ENCODE assay signal across 15 mouse cellular contexts in the genomic region with DNA sequence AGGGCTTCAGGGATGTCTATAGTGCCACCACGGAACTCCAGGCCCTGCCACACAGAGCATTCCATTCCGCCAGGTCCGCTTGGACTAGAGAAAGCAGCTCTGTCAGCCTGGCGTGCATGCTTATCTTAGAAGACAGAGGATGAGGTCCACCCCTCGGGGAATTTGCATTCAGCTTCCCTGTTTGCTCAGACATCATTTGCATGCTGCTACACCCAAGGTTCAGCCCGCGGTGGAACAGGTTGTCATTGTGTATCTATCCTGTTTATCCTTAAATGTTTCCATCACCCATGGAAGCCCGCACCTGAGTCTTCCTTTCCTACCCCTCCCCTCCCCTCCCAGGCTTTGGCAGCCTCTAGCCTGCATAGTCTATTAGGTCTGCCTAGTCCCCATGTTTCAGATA. TPM values are rescaled to one million over a fixed set of nuclear protein-coding genes. Genes with fewer than 3 reads are reported as not detected.
A peak's percentile ranks its signal among the peaks of the same experiment; 100 is the strongest.
DNase-seq lines count a peak whose midpoint lies in the region; ATAC-seq and TF ChIP-seq lines count a peak whose summit lies in the region.
"Had no signal": no experiment of that assay in that cellular context is flagged by ENCODE, and none has a peak within 500 bp of the region (broad histone marks: within the 10 kb centered on the region; RNA-seq: fewer than 3 reads in every experiment).

No protein-coding gene starts in this region.

- TF ChIP-seq EP300 in MEL (IDR thresholded peaks at IDR 0.05; ENCODE audit: low read depth in 1 of 2, low read length in 2 of 2), result no peak

- H3K27me3 ChIP-seq in hindbrain, embryonic 13.5 days, result no peaks in the 10 kb centered on the region
- no peaks in the 10 kb centered on the region for H3K27me3 ChIP-seq in hindbrain, embryonic 16.5 days (replicated peaks; ENCODE audit: control insufficient read depth, insufficient read depth, low read length)
- H3K27me3 ChIP-seq in MEL (ENCODE audit: control insufficient read depth in 1 of 2, insufficient read depth in 2 of 2, low read length in 2 of 2), result no peaks in the 10 kb centered on the region
- peaks cover 5% of the 10 kb centered on the region for H3K27me3 ChIP-seq in limb, embryonic 10.5 days (ENCODE audit: low read depth, poor library complexity, severe bottlenecking)
- H3K27me3 ChIP-seq: hindbrain, embryonic 15.5 days; Patski had no signal

- 0 out of 2 replicates have a peak, but pooled peaks have one; percentile 41 for ATAC-seq in hindbrain, embryonic 13.5 days (ENCODE audit: low FRiP score)
- ATAC-seq in hindbrain, embryonic 16.5 days, result no peak
- ATAC-seq: Patski had no signal

- peaks cover 5% of the 10 kb centered on the region; the same call in 1 of the 2 replicates for H3K9me3 ChIP-seq in hindbrain, embryonic 13.5 days
- peaks cover 3% of the 10 kb centered on the region; the same call in 1 of the 2 replicates for H3K9me3 ChIP-seq in hindbrain, embryonic 16.5 days (ENCODE audit: control insufficient read depth, low read length)
- H3K9me3 ChIP-seq in MEL (replicated peaks; ENCODE audit: insufficient read depth, low read length), result no peaks in the 10 kb centered on the region
- no peaks in the 10 kb centered on the region; the same call in 1 of the 2 replicates for H3K9me3 ChIP-seq in limb, embryonic 10.5 days (replicated peaks)
- H3K9me3 ChIP-seq: hindbrain, embryonic 15.5 days had no signal

- TF ChIP-seq CTCF in MEL (IDR thresholded peaks at IDR 0.05 in 2 of 3, conservative IDR thresholded peaks at IDR 0.05 in 1 of 3; ENCODE audit: control insufficient read depth in 1 of 3, insufficient read depth in 1 of 3, low read depth in 2 of 3, low read length in 3 of 3, poor library complexity in 1 of 3, severe bottlenecking in 1 of 3), result no peak

- H3K36me3 ChIP-seq in hindbrain, embryonic 13.5 days, result peaks cover 27% of the 10 kb centered on the region
- H3K36me3 ChIP-seq in hindbrain, embryonic 16.5 days (ENCODE audit: control insufficient read depth, insufficient read depth, low read length), result peaks cover 3% of the 10 kb centered on the region; the same call in 1 of the 2 replicates
- H3K36me3 ChIP-seq in MEL (ENCODE audit: control insufficient read depth in 1 of 2, insufficient read depth in 2 of 2, low read length in 2 of 2), result no peaks in the 10 kb centered on the region; a peak in 1 of 4 replicates
- peaks cover 16% of the 10 kb centered on the region for H3K36me3 ChIP-seq in limb, embryonic 10.5 days

- H3K4me3 ChIP-seq in hindbrain, embryonic 13.5 days, result no peak overlapping the region
- H3K4me3 ChIP-seq in hindbrain, embryonic 16.5 days (ENCODE audit: low read length), result no peak overlapping the region
- no peak overlapping the region for H3K4me3 ChIP-seq in MEL (ENCODE audit: control insufficient read depth in 1 of 2, insufficient read depth in 1 of 2, low read depth in 2 of 2, low read length in 2 of 2)
- no peak overlapping the region for H3K4me3 ChIP-seq in limb, embryonic 10.5 days
- H3K4me3 ChIP-seq: hindbrain, embryonic 15.5 days; megakaryocyte, embryonic 14.5 days had no signal

- intact Hi-C loops in left cerebral cortex, postnatal 10 days (cut with DNase I), result no loop called here

- no peak for TF ChIP-seq RAD21 in MEL (IDR thresholded peaks at IDR 0.05; ENCODE audit: low read depth, low read length)

- no peaks in the 10 kb centered on the region for H3K79me2 ChIP-seq in MEL (ENCODE audit: control insufficient read depth, insufficient read depth, low read length, poor library complexity)

- H3K4me1 ChIP-seq in hindbrain, embryonic 13.5 days (replicated peaks), result peaks cover 34% of the 10 kb centered on the region
- H3K4me1 ChIP-seq in hindbrain, embryonic 16.5 days (ENCODE audit: control insufficient read depth, insufficient read depth, low read depth, low read length), result peaks cover 8% of the 10 kb centered on the region; the same call in 1 of the 2 replicates
- H3K4me1 ChIP-seq in MEL (ENCODE audit: control insufficient read depth in 1 of 2, insufficient read depth in 2 of 2, low read length in 2 of 2), result no peaks in the 10 kb centered on the region
- peaks cover 59% of the 10 kb centered on the region for H3K4me1 ChIP-seq in limb, embryonic 10.5 days
- H3K4me1 ChIP-seq: megakaryocyte, embryonic 14.5 days had no signal

- 0 out of 2 replicates have a peak overlapping the region, but pooled peaks have one; percentile 3 for H3K27ac ChIP-seq in hindbrain, embryonic 13.5 days
- no peak overlapping the region for H3K27ac ChIP-seq in hindbrain, embryonic 16.5 days (ENCODE audit: low read depth, low read length)
- no peak overlapping the region for H3K27ac ChIP-seq in MEL (ENCODE audit: control insufficient read depth, low read depth, low read length)
- 0 out of 2 replicates have a peak overlapping the region, but pooled peaks have one; percentile 42 for H3K27ac ChIP-seq in limb, embryonic 10.5 days
- H3K27ac ChIP-seq: hindbrain, embryonic 15.5 days had no signal

- no peak overlapping the region for H3K9ac ChIP-seq in hindbrain, embryonic 13.5 days
- H3K9ac ChIP-seq in hindbrain, embryonic 16.5 days (ENCODE audit: low read depth, low read length), result no peak overlapping the region
- no peak overlapping the region for H3K9ac ChIP-seq in MEL (ENCODE audit: control insufficient read depth, low read depth, low read length, poor library complexity, severe bottlenecking)
- H3K9ac ChIP-seq: hindbrain, embryonic 15.5 days; lung, embryonic 14.5 days had no signal

- peak; percentile 38 to 53 for DNase-seq in B cell, adult 2 months
- peak; percentile 21 for DNase-seq in MEL (ENCODE audit: low read depth, low spot score)
- DNase-seq in limb, embryonic 10.5 days (ENCODE audit: low spot score), result no peak
- DNase-seq in frontal cortex, adult 2 months (ENCODE audit: extremely low spot score in 1 of 2, low spot score in 1 of 2), result no peak
- no peak for DNase-seq in gastrocnemius, postnatal 4 days (ENCODE audit: low spot score in 2 of 2)
- DNase-seq in left cerebral cortex, postnatal 10 days (ENCODE audit: extremely low spot score in 1 of 2, low spot score in 2 of 2), result no peak
- DNase-seq: cerebellum, postnatal 25 days; liver; lung, embryonic 14.5 days; right cerebral cortex, adult 18-20 months had no signal

- WGBS in hindbrain, embryonic 13.5 days, result 42% methylated on average over 8 of the region's 8 CpGs
- WGBS in hindbrain, embryonic 16.5 days, result 44% methylated on average over 8 of the region's 8 CpGs
- 61% methylated on average over 8 of the region's 8 CpGs for WGBS in limb, embryonic 10.5 days

- no peak for TF ChIP-seq POLR2A in MEL (IDR thresholded peaks at IDR 0.05; ENCODE audit: control insufficient read depth in 1 of 2, insufficient read depth in 1 of 2, low read depth in 1 of 2, low read length in 2 of 2, poor library complexity in 1 of 2)

- no peak overlapping the region for H3K4me2 ChIP-seq in hindbrain, embryonic 13.5 days
- H3K4me2 ChIP-seq in hindbrain, embryonic 16.5 days (ENCODE audit: low read length), result no peak overlapping the region
- H3K4me2 ChIP-seq: hindbrain, embryonic 15.5 days; lung, embryonic 14.5 days had no signal

TF ChIP-seq in MEL, 35 proteins besides CTCF, POLR2A, EP300 and RAD21:
- TF ChIP-seq MAFK (IDR thresholded peaks at IDR 0.05; ENCODE audit: borderline replicate concordance, low read depth, low read length) (no peak), TBP (IDR thresholded peaks at IDR 0.05; ENCODE audit: low read depth, low read length) (no peak), GATA1 (IDR thresholded peaks at IDR 0.05; ENCODE audit: low read depth, low read length) (no peak), GABPA (IDR thresholded peaks at IDR 0.05; ENCODE audit: low read depth, low read length) (no peak), E2F4 (IDR thresholded peaks at IDR 0.05; ENCODE audit: borderline replicate concordance, low read depth, low read length) (no peak), MAX (IDR thresholded peaks at IDR 0.05; ENCODE audit: low read length) (no peak), CHD2 (IDR thresholded peaks at IDR 0.05; ENCODE audit: low read length) (no peak), POLR2AphosphoS2 (IDR thresholded peaks at IDR 0.05; ENCODE audit: low read length) (no peak), TAL1 (IDR thresholded peaks at IDR 0.05; ENCODE audit: low read length) (no peak), JUND (IDR thresholded peaks at IDR 0.05; ENCODE audit: low read depth, low read length) (no peak)

RNA-seq across cellular contexts. Expression of gene Pde9a, which starts 38.8 kb away (rescaled TPM):
- polyA plus RNA-seq in hindbrain, embryonic 13.5 days (2015; fragmentation: Nextera tagmentation; extraction: Ambion mirVana), result 36.7 and 37.8 TPM in 2 replicates
- polyA plus RNA-seq in hindbrain, embryonic 16.5 days (2015; fragmentation: Nextera tagmentation; extraction: Ambion mirVana), result 30.3 and 34.4 TPM in 2 replicates
- total RNA-seq in MEL (2012; rRNA removed), result 0.20 TPM in 1 of 2 replicates, not detected in the other
- under 1 TPM in 1 of 2 experiments, not detected in 1; 0.56 TPM for polyA plus RNA-seq in MEL (2012; ENCODE audit: insufficient read depth in 1 of 2, insufficient read length in 2 of 2, low read depth in 1 of 2, low replicate concordance in 2 of 2, missing spikeins in 1 of 2)
- polyA plus RNA-seq in limb, embryonic 10.5 days (2016; fragmentation: Nextera tagmentation; extraction: Ambion mirVana), result 20.4 and 27.2 TPM in 2 replicates
- polyA plus RNA-seq in frontal cortex, adult 2 months (2012; rRNA removed), result 28.6 and 29.6 TPM in 2 replicates
- 1 to 10 TPM; 5.0 to 6.9 TPM for total RNA-seq in gastrocnemius, postnatal 4 days (2021)
- total RNA-seq in left cerebral cortex, postnatal 10 days (2021), result 10 to 100 TPM; 32.8 to 41.4 TPM
- polyA plus RNA-seq: Patski had no signal

Comparison
In these comparisons a context has a peak if more than half of its experiments do, and no peak if none do; other contexts are left out.
1. H3K27ac ChIP-seq: peak in hindbrain, embryonic 13.5 days (single experiment) and limb, embryonic 10.5 days (single experiment); none in hindbrain, embryonic 16.5 days (single experiment) and MEL (single experiment).
2. DNase-seq: peak in B cell, adult 2 months (2 of 2) and MEL (single experiment); none in limb, embryonic 10.5 days (single experiment), frontal cortex, adult 2 months (0 of 2), gastrocnemius, postnatal 4 days (0 of 2) and left cerebral cortex, postnatal 10 days (0 of 2).
3. RNA of gene Pde9a, which starts 38.8 kb away (polyA plus RNA-seq): 36.7 to 37.8 TPM in hindbrain, embryonic 13.5 days, 30.3 to 34.4 TPM in hindbrain, embryonic 16.5 days, 28.6 to 29.6 TPM in frontal cortex, adult 2 months and 20.4 to 27.2 TPM in limb, embryonic 10.5 days; 0.56 TPM in MEL; every median in the first group is over 10 times any median in the second.